Mouse (Mus musculus) olfactory bulb, adult 2 months (tissue): ENCODE results near the gene Pih1d3. TPM values are rescaled to one million over a fixed set of nuclear protein-coding genes. Genes with fewer than 3 reads are reported as not detected.

Source experiments
- H3K27ac ChIP-seq: fragments of 200-500 bp; 2 replicates; pipeline ENCODE4 v1.5.1; 2012; ENCODE audit warnings: low read depth, low read length; ENCODE audit not compliant: insufficient read depth
- H3K4me1 ChIP-seq: fragments of 200-500 bp; 2 replicates; pipeline ENCODE4 v1.6.1; 2012; ENCODE audit warnings: low read length; ENCODE audit not compliant: control insufficient read depth, insufficient read depth
- H3K4me3 ChIP-seq: fragments of 200-500 bp; 2 replicates; pipeline ENCODE4 v1.5.1; 2012; ENCODE audit warnings: mild to moderate bottlenecking, low read depth, low read length, moderate library complexity; ENCODE audit not compliant: insufficient read depth
- CTCF ChIP-seq: fragments of 200-500 bp; IDR thresholded peaks from 2 replicates; pipeline ENCODE4 v1.5.1; 2012; ENCODE audit warnings: low read depth, mild to moderate bottlenecking, low read length, moderate library complexity; ENCODE audit not compliant: insufficient read depth
- POLR2A ChIP-seq: fragments of 200-500 bp; IDR thresholded peaks from 2 replicates; pipeline ENCODE4 v1.6.1; 2012; ENCODE audit warnings: mild to moderate bottlenecking, low read depth, low read length, moderate library complexity; ENCODE audit not compliant: insufficient read depth
- WGBS: fragments of 180-500 bp; shearing (Covaris S2); methylation state at CpG from one replicate; pipeline ENCODE4 v1.1.7; 2018; 5-methylcytosine and 5-hydroxymethylcytosine counted together
- polyA plus RNA-seq: library from polyadenylated mRNA; stranded (reverse); fragments of >200 nt; gene quantifications from 2 replicates; pipeline ENCODE4 v1.2.4, GENCODE M21; 2012; ENCODE audit warnings: low replicate concordance; ENCODE audit not compliant: missing spikeins, insufficient read depth, insufficient read length

Gene Pih1d3
- polyA plus RNA-seq = not detected in 2 replicates

DNA sequence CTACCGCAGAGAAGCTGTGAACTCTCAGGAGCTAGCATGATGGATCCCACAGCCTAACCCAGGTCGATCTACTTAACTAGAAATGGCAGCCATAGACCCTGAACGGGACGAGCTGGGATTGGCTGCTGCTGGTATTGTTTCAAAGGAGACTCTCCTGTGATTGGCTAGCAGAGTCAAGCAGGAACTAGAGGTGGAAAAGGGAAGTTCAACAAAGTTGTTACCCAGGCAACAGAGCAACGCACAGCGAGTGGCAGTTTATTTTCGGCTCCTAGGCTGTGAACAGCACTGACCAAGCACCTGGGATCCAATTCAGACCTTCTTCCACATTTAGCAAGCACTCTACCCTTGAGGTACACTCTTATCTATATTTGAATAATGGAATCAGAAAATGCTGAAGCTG is at the start of gene Pih1d3, which contains the start of gene 4931428L18Rik:
Pih1d3 (plus strand) TSS at position 275 of the 400 bp plus-strand sequence.
4931428L18Rik (minus strand) TSS at position 121 of the 400 bp plus-strand sequence.
- H3K4me1 ChIP-seq = no peaks in the 10 kb centered on the region
- TF ChIP-seq CTCF = no peak
- WGBS = 90% methylated on average over 7 of the region's 7 CpGs

GRCm38 (mm10) chr1:31175401-31175800 is 47.2 kb upstream of the Pih1d3 start:
- WGBS = 71% methylated on average over 3 of the region's 3 CpGs

More for the DNA sequence above, at the start of gene Pih1d3, which contains the start of gene 4931428L18Rik:
- Histone ChIP-seq H3K4me3 (no peak within 1 kb of the TSS), H3K27ac (no peak within 1 kb of the TSS)

GRCm38 (mm10) chr1:31176101-31176500 is 46.5 kb upstream of the Pih1d3 start, which contains the start of gene Lgsn:
TSS of gene Lgsn (plus strand) at chr1:31176401.
- TF ChIP-seq POLR2A (no peak), CTCF (no peak)
- 71% methylated on average over 5 of the region's 5 CpGs for WGBS

More at GRCm38 (mm10) chr1:31175401-31175800, 47.2 kb upstream of the Pih1d3 start:
- Histone ChIP-seq H3K27ac (no peak overlapping the region), H3K4me3 (no peak overlapping the region), H3K4me1 (no peaks in the 10 kb centered on the region)
- TF ChIP-seq POLR2A (no peak), CTCF (no peak)

GRCm38 (mm10) chr1:31178264-31178663 is 44.4 kb upstream of the Pih1d3 start:
- H3K27ac ChIP-seq = no peak overlapping the region

More at GRCm38 (mm10) chr1:31176101-31176500, 46.5 kb upstream of the Pih1d3 start, which contains the start of gene Lgsn:
- Histone ChIP-seq H3K4me3 (no peak within 1 kb of the TSS), H3K4me1 (no peaks in the 10 kb centered on the region), H3K27ac (no peak within 1 kb of the TSS)

DNA sequence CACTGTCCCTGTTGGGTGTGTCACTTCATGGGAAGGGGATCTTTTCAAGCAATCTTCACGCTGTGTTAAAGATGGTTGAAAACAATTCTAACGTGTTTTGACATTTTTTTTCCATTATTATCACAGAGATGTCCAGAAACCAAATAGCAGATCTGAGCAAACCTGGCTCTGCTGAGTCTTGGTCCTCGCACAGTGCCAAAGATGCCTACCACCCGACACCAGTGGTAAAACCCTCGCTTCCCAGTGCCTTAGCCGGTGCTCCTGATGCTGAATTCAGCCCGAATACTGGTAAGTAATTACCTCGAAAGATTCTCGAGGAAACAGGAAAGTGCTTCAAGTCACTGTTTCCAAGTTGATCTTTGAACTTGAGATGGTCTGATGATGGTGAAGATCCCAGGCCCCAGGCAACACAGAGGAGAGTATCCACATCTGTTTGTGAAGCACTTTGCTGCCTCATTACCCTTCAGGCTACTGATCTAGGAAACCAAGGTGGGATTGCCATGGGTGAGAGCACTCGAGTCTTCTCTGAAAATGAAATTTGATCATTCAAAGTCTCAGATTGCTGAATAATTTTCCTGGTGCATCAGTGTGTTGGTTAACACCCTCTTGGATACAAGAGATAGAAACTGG is 32.3 kb upstream of the Pih1d3 start:
- Histone ChIP-seq H3K27ac (no peak overlapping the region), H3K4me3 (no peak overlapping the region), H3K4me1 (no peaks in the 10 kb centered on the region)
- 90% methylated on average over 10 of the region's 10 CpGs for WGBS
- no peak for TF ChIP-seq POLR2A
- no peak for TF ChIP-seq CTCF

More at GRCm38 (mm10) chr1:31178264-31178663, 44.4 kb upstream of the Pih1d3 start:
- H3K4me1 ChIP-seq = no peaks in the 10 kb centered on the region
- H3K4me3 ChIP-seq = no peak overlapping the region
- WGBS = 12% methylated on average over 1 of the region's 1 CpGs
- TF ChIP-seq CTCF (no peak), POLR2A (no peak)

DNA sequence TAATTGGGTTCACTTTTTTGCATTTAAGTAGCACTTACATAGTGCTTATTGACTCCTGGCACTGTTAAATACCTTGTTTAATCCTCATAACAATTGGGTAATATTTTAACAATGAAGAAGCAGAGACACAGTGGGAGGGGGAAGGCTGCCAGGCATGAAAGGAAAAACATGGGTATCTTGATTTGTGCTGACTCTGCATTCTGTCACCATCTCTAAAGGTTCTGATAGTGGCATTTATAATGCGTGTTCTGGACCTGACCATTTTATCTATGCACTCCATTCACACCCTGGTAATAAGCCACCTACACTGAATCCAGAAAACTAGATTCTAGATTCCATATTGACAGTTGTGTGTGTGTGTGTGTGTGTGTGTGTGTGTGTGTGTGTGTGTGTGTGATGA is 27.0 kb upstream of the Pih1d3 start:
- TF ChIP-seq CTCF = no peak
- TF ChIP-seq POLR2A = no peak
- H3K4me1 ChIP-seq = no peaks in the 10 kb centered on the region
- H3K27ac ChIP-seq = no peak overlapping the region
- no peak overlapping the region for H3K4me3 ChIP-seq
- 51% methylated on average over 1 of the region's 1 CpGs for WGBS

DNA sequence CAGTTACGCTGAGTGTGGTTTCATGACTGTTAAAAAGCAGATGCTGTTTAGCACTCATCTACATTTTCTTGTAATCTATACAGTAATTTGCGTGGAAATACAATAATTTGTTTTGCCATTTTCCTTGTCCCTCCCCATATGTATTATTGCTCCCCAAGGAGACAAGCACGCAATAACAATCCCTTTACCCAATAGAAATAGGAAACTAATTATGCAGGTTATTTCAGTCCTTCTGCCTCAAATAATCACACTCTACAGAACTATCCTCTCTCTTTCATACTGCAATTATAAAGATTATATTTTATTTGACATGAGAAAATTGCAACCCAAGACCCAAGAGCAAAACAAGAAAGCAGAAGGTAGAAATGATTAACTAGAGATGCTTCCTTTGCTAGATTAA is 25.7 kb upstream of the Pih1d3 start:
- Histone ChIP-seq H3K4me3 (no peak overlapping the region), H3K27ac (no peak overlapping the region), H3K4me1 (no peaks in the 10 kb centered on the region)
- 91% methylated on average over 3 of the region's 3 CpGs for WGBS
- TF ChIP-seq POLR2A = no peak
- TF ChIP-seq CTCF = no peak

GRCm38 (mm10) chr1:31203771-31204170 is 18.9 kb upstream of the Pih1d3 start:
- Histone ChIP-seq H3K4me3 (no peak overlapping the region), H3K4me1 (no peaks in the 10 kb centered on the region), H3K27ac (no peak overlapping the region)
- TF ChIP-seq CTCF (no peak), POLR2A (no peak)
- WGBS = 86% methylated on average over 10 of the region's 10 CpGs

DNA sequence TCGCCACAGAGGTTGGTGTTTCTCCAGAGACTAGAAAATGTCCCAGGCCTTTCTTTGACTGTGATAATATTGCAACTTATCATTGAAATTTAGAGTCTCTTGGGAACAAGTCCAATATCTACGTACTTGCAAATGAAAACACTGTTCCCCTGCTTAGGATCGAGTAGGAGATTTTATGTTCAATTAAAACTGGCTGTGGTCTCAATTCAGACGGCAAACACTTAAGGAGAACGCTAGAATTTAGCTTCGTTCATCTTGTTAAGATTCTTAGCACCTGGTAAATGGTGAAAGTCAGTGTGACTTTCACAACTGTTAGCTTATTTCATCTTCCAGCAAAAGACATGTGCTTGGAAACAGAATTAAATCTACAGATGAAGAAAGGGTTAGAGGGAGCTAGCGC is 17.3 kb upstream of the Pih1d3 start:
- Histone ChIP-seq H3K4me1 (no peaks in the 10 kb centered on the region), H3K4me3 (no peak overlapping the region), H3K27ac (no peak overlapping the region)
- 53% methylated on average over 7 of the region's 7 CpGs for WGBS
- TF ChIP-seq CTCF (no peak), POLR2A (no peak)
